Mouse (Mus musculus): ENCODE results near the gene Amph.

DNA sequence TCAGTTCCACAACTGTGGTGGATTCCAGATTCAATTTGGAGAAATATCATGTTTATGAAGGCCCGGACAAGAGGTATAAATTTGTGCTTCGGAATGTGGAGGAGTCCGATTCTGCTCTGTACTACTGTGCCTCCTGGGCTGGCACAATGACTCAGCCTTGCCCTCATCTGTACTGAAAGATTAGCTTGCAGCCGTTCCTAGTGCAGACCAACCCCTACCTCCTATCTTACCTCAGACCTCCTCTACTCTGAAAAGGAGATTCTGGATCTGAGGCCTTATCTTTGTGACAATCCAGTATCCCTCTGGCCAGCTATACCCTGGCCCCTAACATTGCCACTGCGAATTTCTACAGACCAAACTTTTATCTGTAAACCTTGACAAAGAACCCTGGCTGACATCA, 230.3 kb downstream of the Amph start:
- TF ChIP-seq EP300 (IDR thresholded peaks at IDR 0.05; ENCODE audit: low read length) (no peak), ZKSCAN1 (IDR thresholded peaks at IDR 0.05; ENCODE audit: borderline replicate concordance, low read depth, low read length) (no peak), CTCF (conservative IDR thresholded peaks at IDR 0.05 in 1 of 2, IDR thresholded peaks at IDR 0.05 in 1 of 2; ENCODE audit: low read depth in 2 of 2, low read length in 2 of 2) (no peak), RCOR1 (conservative IDR thresholded peaks at IDR 0.05; ENCODE audit: low read depth, low read length) (no peak), ZMIZ1 (IDR thresholded peaks at IDR 0.05; ENCODE audit: low read depth, low read length) (no peak), POLR2A (IDR thresholded peaks at IDR 0.05; ENCODE audit: low read depth, low read length) (no peak)
